Mouse (Mus musculus) gastrocnemius, postnatal 25 days (tissue): ENCODE measurements at regions not wholly inside any gene's neighbourhood (a gene's known extent, or its start where the extent isn't known, plus 50 kb on each side); places are given as distances from the start of the nearest gene placed in this dataset.

ENCODE experiments used
- DNase-seq: peaks from one replicate; pipeline ENCODE4 v3.0.0; 2022

- peak; percentile 28 for DNase-seq
These were observed 198.6 kb upstream of the Tprg start for GRCm38 (mm10) chr16:25087741-25088648.

- no peak for DNase-seq
These were observed 198.0 kb upstream of the Tprg start for GRCm38 (mm10) chr16:25088649-25089019.

- no peak for DNase-seq
These were observed 182.5 kb upstream of the Tprg start for GRCm38 (mm10) chr16:25104165-25104564.

GRCm38 (mm10) chr16:25104603-25105002, 182.0 kb upstream of the Tprg start:
- DNase-seq, result no peak

- DNase-seq, result no peak
These were observed 146.5 kb upstream of the Tprg start for GRCm38 (mm10) chr16:25140164-25140563.

GRCm38 (mm10) chr16:25147486-25147885, 139.1 kb upstream of the Tprg start:
- DNase-seq, result no peak

- no peak for DNase-seq
These were observed 137.4 kb upstream of the Tprg start for GRCm38 (mm10) chr16:25149186-25149585.

- no peak for DNase-seq
These were observed 109.7 kb upstream of the Tprg start for GRCm38 (mm10) chr16:25176870-25177269.

- no peak for DNase-seq
These were observed 108.6 kb upstream of the Tprg start for GRCm38 (mm10) chr16:25178055-25178454.

GRCm38 (mm10) chr16:25181939-25182338, 104.7 kb upstream of the Tprg start:
- no peak for DNase-seq

GRCm38 (mm10) chr16:25197079-25197478, 89.5 kb upstream of the Tprg start:
- DNase-seq, result no peak

- DNase-seq, result no peak
These were observed 87.8 kb upstream of the Tprg start for GRCm38 (mm10) chr16:25198844-25199243.

- DNase-seq, result no peak
These were observed 86.6 kb upstream of the Tprg start for GRCm38 (mm10) chr16:25199984-25200383.

GRCm38 (mm10) chr16:25201094-25201770, 85.4 kb upstream of the Tprg start:
- no peak for DNase-seq

- no peak for DNase-seq
These were observed 73.4 kb upstream of the Tprg start for GRCm38 (mm10) chr16:25213250-25213649.

- peak; percentile 91 for DNase-seq
These were observed 66.1 kb upstream of the Tprg start for GRCm38 (mm10) chr16:25220552-25220951.

- no peak for DNase-seq
These were observed 61.8 kb upstream of the Tprg start for GRCm38 (mm10) chr16:25224801-25225200.
